Comparison of ENCODE assay signal across 8 mouse cellular contexts in the genomic region with DNA sequence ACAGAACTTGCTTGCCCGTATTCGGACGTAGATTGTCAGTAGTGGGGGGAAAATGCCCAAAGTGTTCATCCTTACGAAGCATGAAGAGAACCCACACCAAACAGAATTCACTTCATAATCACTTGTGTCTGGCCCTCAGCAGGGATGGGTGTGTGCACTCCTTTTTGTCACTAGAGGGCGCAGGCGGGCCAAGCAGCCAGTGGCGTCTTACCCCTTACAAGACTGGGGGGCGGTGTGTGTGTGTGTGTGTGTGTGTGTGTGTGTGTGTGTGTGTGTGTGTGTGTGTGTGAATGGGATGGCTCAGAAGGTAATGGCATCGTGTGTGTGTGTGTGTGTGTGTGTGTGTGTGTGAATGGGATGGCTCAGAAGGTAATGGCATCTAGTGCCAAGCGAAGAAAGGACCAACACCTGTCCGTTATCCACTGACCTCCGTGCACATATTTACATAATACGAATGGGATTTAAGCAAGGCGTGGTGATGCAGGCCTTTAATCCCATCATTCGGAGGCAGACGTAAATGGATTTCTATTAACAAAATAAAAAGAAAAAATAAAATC. TPM values are rescaled to one million over a fixed set of nuclear protein-coding genes. Genes with fewer than 3 reads are reported as not detected.
A peak's percentile ranks its signal among the peaks of the same experiment; 100 is the strongest.
DNase-seq lines count a peak whose midpoint lies in the region; ATAC-seq lines count a peak whose summit lies in the region.

A gene (plus strand): TSS at position 252 of the 557 bp plus-strand sequence.

- H3K27me3 ChIP-seq in megakaryocyte, embryonic 14.5 days (replicated peaks): no peaks in the 10 kb centered on the region

- peak within 1 kb of the TSS; percentile 97 for H3K4me3 ChIP-seq in megakaryocyte, embryonic 14.5 days (replicated peaks)

- H3K9me3 ChIP-seq in megakaryocyte, embryonic 14.5 days: no peaks in the 10 kb centered on the region

- peak; percentile 75 for ATAC-seq in inflammation-experienced regulatory T-cells, adult 6 months

- DNase-seq in adrenal gland, adult 2 months: peak; percentile 84
- peak; percentile 91 for DNase-seq in embryo, embryonic 10.5 days (ENCODE audit: low spot score)
- DNase-seq in gastrocnemius, postnatal 25 days: peak; percentile 68
- peak; percentile 65 to 86 for DNase-seq in left cerebral cortex, adult 9 months (ENCODE audit: low spot score in 2 of 2)
- peak; percentile 89 for DNase-seq in right cerebral cortex, postnatal 10 days (ENCODE audit: low spot score in 2 of 2)
- peak; percentile 43 to 71 for DNase-seq in urinary bladder, postnatal 36 days (ENCODE audit: low spot score in 2 of 2)

- H3K4me1 ChIP-seq in megakaryocyte, embryonic 14.5 days: peaks cover 59% of the 10 kb centered on the region

- H3K36me3 ChIP-seq in megakaryocyte, embryonic 14.5 days (replicated peaks; ENCODE audit: low read length): peaks cover 25% of the 10 kb centered on the region

RNA-seq across cellular contexts. Expression of the gene that starts here (rescaled TPM):
- 10 to 100 TPM; 52.2 to 85.3 TPM for total RNA-seq in adrenal gland, adult 2 months (2021)
- polyA plus RNA-seq in adrenal gland, adult 2 months (2012; rRNA removed): 25.2 and 32.6 TPM in 2 replicates
- 10 to 100 TPM; 16.5 to 18.7 TPM for total RNA-seq in gastrocnemius, postnatal 25 days (2021)
- 10 to 100 TPM; 53.6 to 58.6 (median 55.6) TPM for polyA plus RNA-seq in inflammation-experienced regulatory T-cells, adult 6 months (2017; shearing (Covaris generic))
- 11.1 and 13.2 TPM in 2 replicates for polyA plus RNA-seq in megakaryocyte, embryonic 14.5 days (2012; ENCODE audit: insufficient read depth, low replicate concordance)

Comparison
In these comparisons a context has a peak if more than half of its experiments do, and no peak if none do; other contexts are left out.
1. Peak in every context shown above with its lines: DNase-seq, ATAC-seq and H3K4me3 ChIP-seq.